Mouse (Mus musculus): ENCODE measurements at regions not wholly inside any gene's neighbourhood (a gene's known extent, or its start where the extent isn't known, plus 50 kb on each side); places are given as distances from the start of the nearest gene placed in this dataset.

DNA sequence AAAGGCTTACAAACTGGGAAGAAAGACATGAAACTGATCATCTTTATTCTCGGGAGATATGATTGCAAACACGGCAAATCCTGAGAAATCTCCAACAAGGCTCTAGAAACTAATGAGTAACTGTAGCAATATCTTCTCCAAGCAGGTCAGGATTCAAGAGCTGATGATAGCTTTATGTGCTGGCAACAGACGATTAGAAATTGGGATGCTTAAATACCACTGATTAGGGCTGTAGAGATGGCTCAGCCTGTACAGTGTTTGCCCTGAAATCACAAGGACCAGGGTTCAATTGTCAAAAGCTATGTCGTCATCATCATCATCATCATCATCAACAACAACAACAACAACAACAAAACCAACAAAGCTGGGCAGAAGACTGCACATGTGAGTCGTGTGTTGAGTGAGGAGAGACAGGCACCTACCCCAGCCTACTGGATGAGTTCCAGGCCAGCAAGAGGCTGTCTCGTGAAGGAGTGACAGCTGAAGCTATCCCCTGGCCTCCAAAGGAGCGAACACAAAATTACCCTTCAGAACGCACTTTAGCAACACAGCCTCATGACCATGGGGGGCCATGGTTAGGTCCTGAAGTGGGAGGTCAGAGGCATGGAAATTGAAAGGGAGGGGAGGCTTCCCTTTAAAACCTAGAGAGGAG lies 225.0 kb downstream of the Tex36 start:
- TF ChIP-seq TBP (IDR thresholded peaks at IDR 0.05; ENCODE audit: low read depth, low read length) (no peak), USF2 (IDR thresholded peaks at IDR 0.05; ENCODE audit: borderline replicate concordance in 1 of 2, insufficient read depth in 1 of 2, low read depth in 1 of 2, low read length in 2 of 2) (no peak), GATA1 (IDR thresholded peaks at IDR 0.05; ENCODE audit: low read depth, low read length) (no peak), POLR2A (IDR thresholded peaks at IDR 0.05; ENCODE audit: control insufficient read depth in 1 of 2, insufficient read depth in 1 of 2, low read depth in 1 of 2, low read length in 2 of 2, poor library complexity in 1 of 2) (no peak), CTCF (IDR thresholded peaks at IDR 0.05 in 2 of 3, conservative IDR thresholded peaks at IDR 0.05 in 1 of 3; ENCODE audit: control insufficient read depth in 1 of 3, insufficient read depth in 1 of 3, low read depth in 2 of 3, low read length in 3 of 3, poor library complexity in 1 of 3, severe bottlenecking in 1 of 3) (no peak), EP300 (IDR thresholded peaks at IDR 0.05; ENCODE audit: low read depth in 1 of 2, low read length in 2 of 2) (no peak), ZNF384 (IDR thresholded peaks at IDR 0.05; ENCODE audit: low read depth, low read length) (no peak), MEF2A (IDR thresholded peaks at IDR 0.05; ENCODE audit: extremely low read depth, insufficient replicate concordance, low read depth, low read length, poor library complexity, severe bottlenecking) (no peak), MYC (IDR thresholded peaks at IDR 0.05; ENCODE audit: low read depth, low read length) (no peak), BHLHE40 (IDR thresholded peaks at IDR 0.05; ENCODE audit: borderline replicate concordance, low read depth, low read length) (no peak)
